Mouse (Mus musculus): ENCODE measurements around the gene Gm42372. TPM values are rescaled to one million over a fixed set of nuclear protein-coding genes. Genes with fewer than 3 reads are reported as not detected.

Gm42372 gene
- polyA plus RNA-seq, 1 experiment from 2014 or later, result 0.04 TPM

- Histone ChIP-seq H3K9ac (ENCODE audit: low read depth, low read length) (peak overlapping the region; percentile 26; the same call in 1 of the 2 replicates), H3K4me3 (ENCODE audit: low read depth, low read length) (peak overlapping the region; percentile 55), H3K4me2 (ENCODE audit: low read depth, low read length) (peak overlapping the region; percentile 53; the same call in 1 of the 2 replicates), H3K4me1 (ENCODE audit: control insufficient read depth, low read depth, low read length) (peaks cover 34% of the 10 kb centered on the region), H3K27ac (ENCODE audit: low read length) (no peak overlapping the region), H3K36me3 (ENCODE audit: control insufficient read depth, insufficient read depth) (no peaks in the 10 kb centered on the region), H3K9me3 (replicated peaks; ENCODE audit: control insufficient read depth, low read length) (no peaks in the 10 kb centered on the region), H3K27me3 (ENCODE audit: control insufficient read depth, insufficient read depth, low read depth, low read length) (peaks cover 7% of the 10 kb centered on the region)
- 73% methylated on average over 4 of the region's 4 CpGs for WGBS (ENCODE audit: insufficient replicate concordance)
- no peak for ATAC-seq (ENCODE audit: low read depth)
Observed at GRCm38 (mm10) chr7:16995345-16995744, 12.5 kb downstream of the Gm42372 start.

- H3K27me3 ChIP-seq (ENCODE audit: control insufficient read depth, insufficient read depth, low read depth, low read length), result peaks cover 5% of the 10 kb centered on the region
- H3K9me3 ChIP-seq (replicated peaks; ENCODE audit: control insufficient read depth, low read length), result no peaks in the 10 kb centered on the region
- H3K36me3 ChIP-seq (ENCODE audit: control insufficient read depth, insufficient read depth), result no peaks in the 10 kb centered on the region
- peak; percentile 63 for ATAC-seq (ENCODE audit: low read depth)
- peak overlapping the region; percentile 52; the same call in 1 of the 2 replicates for H3K27ac ChIP-seq (ENCODE audit: low read length)
- H3K4me2 ChIP-seq (ENCODE audit: low read depth, low read length), result peak overlapping the region; percentile 36
- no peak overlapping the region; the same call in 1 of the 2 replicates for H3K4me3 ChIP-seq (ENCODE audit: low read depth, low read length)
- 30% methylated on average over 4 of the region's 4 CpGs for WGBS (ENCODE audit: insufficient replicate concordance)
- H3K9ac ChIP-seq (ENCODE audit: low read depth, low read length), result no peak overlapping the region
- peaks cover 23% of the 10 kb centered on the region for H3K4me1 ChIP-seq (ENCODE audit: control insufficient read depth, low read depth, low read length)
Observed at GRCm38 (mm10) chr7:16999233-16999632, 16.3 kb downstream of the Gm42372 start.

- ATAC-seq (ENCODE audit: low read depth), result peak; percentile 33
- Histone ChIP-seq H3K9me3 (replicated peaks; ENCODE audit: control insufficient read depth, low read length) (no peaks in the 10 kb centered on the region), H3K4me3 (ENCODE audit: low read depth, low read length) (no peak overlapping the region; the same call in 1 of the 2 replicates), H3K4me2 (ENCODE audit: low read depth, low read length) (peak overlapping the region; percentile 36), H3K4me1 (ENCODE audit: control insufficient read depth, low read depth, low read length) (peaks cover 22% of the 10 kb centered on the region), H3K9ac (ENCODE audit: low read depth, low read length) (no peak overlapping the region), H3K27ac (ENCODE audit: low read length) (peak overlapping the region; percentile 52; the same call in 1 of the 2 replicates), H3K36me3 (ENCODE audit: control insufficient read depth, insufficient read depth) (no peaks in the 10 kb centered on the region), H3K27me3 (ENCODE audit: control insufficient read depth, insufficient read depth, low read depth, low read length) (peaks cover 3% of the 10 kb centered on the region)
- WGBS (ENCODE audit: insufficient replicate concordance), result 19% methylated on average over 4 of the region's 4 CpGs
Observed at GRCm38 (mm10) chr7:16999650-17000049, 16.8 kb downstream of the Gm42372 start.

GRCm38 (mm10) chr7:17002375-17003195 lies 19.7 kb downstream of the Gm42372 start:
- Histone ChIP-seq H3K4me1 (ENCODE audit: control insufficient read depth, low read depth, low read length) (peaks cover 12% of the 10 kb centered on the region), H3K9ac (ENCODE audit: low read depth, low read length) (no peak overlapping the region), H3K36me3 (ENCODE audit: control insufficient read depth, insufficient read depth) (peaks cover 18% of the 10 kb centered on the region), H3K27ac (ENCODE audit: low read length) (no peak overlapping the region), H3K27me3 (ENCODE audit: control insufficient read depth, insufficient read depth, low read depth, low read length) (no peaks in the 10 kb centered on the region), H3K4me2 (ENCODE audit: low read depth, low read length) (no peak overlapping the region), H3K4me3 (ENCODE audit: low read depth, low read length) (no peak overlapping the region), H3K9me3 (replicated peaks; ENCODE audit: control insufficient read depth, low read length) (no peaks in the 10 kb centered on the region)
- ATAC-seq (ENCODE audit: low read depth), result peak; percentile 30; the same call in 1 of the 2 replicates
- WGBS (ENCODE audit: insufficient replicate concordance), result 16% methylated on average over 7 of the region's 7 CpGs

- peaks cover 12% of the 10 kb centered on the region for H3K4me1 ChIP-seq (ENCODE audit: control insufficient read depth, low read depth, low read length)
- peaks cover 23% of the 10 kb centered on the region for H3K36me3 ChIP-seq (ENCODE audit: control insufficient read depth, insufficient read depth)
- H3K27ac ChIP-seq (ENCODE audit: low read length), result peak overlapping the region; percentile 73
- WGBS (ENCODE audit: insufficient replicate concordance), result 57% methylated on average over 7 of the region's 7 CpGs
- H3K4me2 ChIP-seq (ENCODE audit: low read depth, low read length), result no peak overlapping the region
- H3K9ac ChIP-seq (ENCODE audit: low read depth, low read length), result no peak overlapping the region
- no peak overlapping the region for H3K4me3 ChIP-seq (ENCODE audit: low read depth, low read length)
- H3K9me3 ChIP-seq (replicated peaks; ENCODE audit: control insufficient read depth, low read length), result no peaks in the 10 kb centered on the region
- peak; percentile 58 for ATAC-seq (ENCODE audit: low read depth)
- H3K27me3 ChIP-seq (ENCODE audit: control insufficient read depth, insufficient read depth, low read depth, low read length), result no peaks in the 10 kb centered on the region
Observed at GRCm38 (mm10) chr7:17003230-17003960, 20.5 kb downstream of the Gm42372 start.

GRCm38 (mm10) chr7:17004716-17005115 lies 21.8 kb downstream of the Gm42372 start:
- no peak overlapping the region for H3K9ac ChIP-seq (ENCODE audit: low read depth, low read length)
- H3K27me3 ChIP-seq (ENCODE audit: control insufficient read depth, insufficient read depth, low read depth, low read length), result no peaks in the 10 kb centered on the region
- 0 out of 2 replicates have a peak overlapping the region, but pooled peaks have one; percentile 6 for H3K27ac ChIP-seq (ENCODE audit: low read length)
- H3K36me3 ChIP-seq (ENCODE audit: control insufficient read depth, insufficient read depth), result peaks cover 34% of the 10 kb centered on the region
- H3K4me2 ChIP-seq (ENCODE audit: low read depth, low read length), result no peak overlapping the region
- ATAC-seq (ENCODE audit: low read depth), result no peak
- no peak overlapping the region for H3K4me3 ChIP-seq (ENCODE audit: low read depth, low read length)
- H3K9me3 ChIP-seq (replicated peaks; ENCODE audit: control insufficient read depth, low read length), result no peaks in the 10 kb centered on the region
- WGBS (ENCODE audit: insufficient replicate concordance), result 62% methylated on average over 7 of the region's 7 CpGs
- peaks cover 3% of the 10 kb centered on the region; the same call in 1 of the 2 replicates for H3K4me1 ChIP-seq (ENCODE audit: control insufficient read depth, low read depth, low read length)

- H3K27ac ChIP-seq (ENCODE audit: low read length), result no peak overlapping the region
- peaks cover 3% of the 10 kb centered on the region; the same call in 1 of the 2 replicates for H3K4me1 ChIP-seq (ENCODE audit: control insufficient read depth, low read depth, low read length)
- no peak for ATAC-seq (ENCODE audit: low read depth)
- H3K4me2 ChIP-seq (ENCODE audit: low read depth, low read length), result no peak overlapping the region
- no peaks in the 10 kb centered on the region for H3K27me3 ChIP-seq (ENCODE audit: control insufficient read depth, insufficient read depth, low read depth, low read length)
- no peak overlapping the region for H3K4me3 ChIP-seq (ENCODE audit: low read depth, low read length)
- peaks cover 44% of the 10 kb centered on the region for H3K36me3 ChIP-seq (ENCODE audit: control insufficient read depth, insufficient read depth)
- whole genome bisulfite sequencing (ENCODE audit: insufficient replicate concordance), result 61% methylated on average over 4 of the region's 4 CpGs
- no peak overlapping the region for H3K9ac ChIP-seq (ENCODE audit: low read depth, low read length)
- no peaks in the 10 kb centered on the region for H3K9me3 ChIP-seq (replicated peaks; ENCODE audit: control insufficient read depth, low read length)
Observed at GRCm38 (mm10) chr7:17007300-17007699, 24.4 kb downstream of the Gm42372 start.

GRCm38 (mm10) chr7:17009326-17010009 lies 26.6 kb downstream of the Gm42372 start:
- Histone ChIP-seq H3K36me3 (ENCODE audit: control insufficient read depth, insufficient read depth) (peaks cover 60% of the 10 kb centered on the region), H3K9me3 (replicated peaks; ENCODE audit: control insufficient read depth, low read length) (no peaks in the 10 kb centered on the region), H3K4me1 (ENCODE audit: control insufficient read depth, low read depth, low read length) (no peaks in the 10 kb centered on the region), H3K27ac (ENCODE audit: low read length) (no peak overlapping the region), H3K4me2 (ENCODE audit: low read depth, low read length) (no peak overlapping the region), H3K4me3 (ENCODE audit: low read depth, low read length) (no peak overlapping the region), H3K9ac (ENCODE audit: low read depth, low read length) (no peak overlapping the region), H3K27me3 (ENCODE audit: control insufficient read depth, insufficient read depth, low read depth, low read length) (no peaks in the 10 kb centered on the region)
- no peak for ATAC-seq (ENCODE audit: low read depth)
- 65% methylated on average over 16 of the region's 16 CpGs for WGBS (ENCODE audit: insufficient replicate concordance)
